Mouse (Mus musculus) E14TG2a.4 (cell line): ENCODE measurements at regions not wholly inside any gene's neighbourhood (a gene's known extent, or its start where the extent isn't known, plus 50 kb on each side); places are given as distances from the start of the nearest gene placed in this dataset.

Experiments used
- CTCF ChIP-seq: conservative IDR thresholded peaks from 2 replicates; pipeline ENCODE4 v1.5.1; 2014; ENCODE audit warnings: low read length
- NANOG ChIP-seq: IDR thresholded peaks from 2 replicates; pipeline ENCODE4 v1.6.1; 2014; ENCODE audit warnings: borderline replicate concordance, low read length, mixed read lengths
- POU5F1 ChIP-seq: IDR thresholded peaks from 2 replicates; pipeline ENCODE4 v1.6.1; 2014; ENCODE audit warnings: low read length, borderline replicate concordance

DNA sequence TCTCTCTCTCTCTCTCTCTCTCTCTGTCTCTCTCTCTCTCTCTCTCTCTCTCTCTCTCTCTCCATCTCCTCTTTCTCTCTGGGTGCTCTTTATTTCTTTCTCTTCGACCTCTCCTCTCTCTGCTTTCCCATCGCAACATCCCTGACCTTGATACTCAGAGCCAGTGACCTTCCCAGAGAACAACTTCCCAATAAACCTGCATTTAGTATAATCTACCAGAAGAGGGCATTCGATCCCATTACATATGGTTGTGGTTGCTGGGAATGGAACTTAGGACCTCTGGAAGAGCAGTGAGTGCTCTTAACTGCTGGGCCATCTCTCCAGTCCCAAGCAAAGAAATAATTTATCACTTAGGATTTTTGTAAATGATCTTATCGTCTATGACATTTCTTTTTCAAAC lies 127.2 kb upstream of the Slc4a7 start:
- TF ChIP-seq CTCF (no peak), POU5F1 (no peak), NANOG (no peak)
